Mouse (Mus musculus) myocyte (in vitro differentiated cells): ENCODE data around the gene Mdc1.

ENCODE experiments used
- CEBPB ChIP-seq: IDR thresholded peaks from 2 replicates; pipeline ENCODE4 v1.6.1; 2011; ENCODE audit warnings: mild to moderate bottlenecking, moderate library complexity; ENCODE audit not compliant: poor library complexity, insufficient read depth, severe bottlenecking
- E2F4 ChIP-seq: IDR thresholded peaks from one replicate; pipeline ENCODE4 v1.6.1; 2011; ENCODE audit warnings: mild to moderate bottlenecking, control low read depth, moderate library complexity; ENCODE audit not compliant: insufficient read depth
- MAX ChIP-seq: IDR thresholded peaks from one replicate; pipeline ENCODE4 v1.6.1; 2011; ENCODE audit warnings: low read depth, mild to moderate bottlenecking, control low read depth
- MYOD1 ChIP-seq, 3 experiments: IDR thresholded peaks; one replicate each; pipeline ENCODE4 v1.6.1; 2011; ENCODE audit warnings: control low read depth in 2 of 3, low read depth in 2 of 3, mild to moderate bottlenecking in 2 of 3, moderate library complexity in 1 of 3; ENCODE audit not compliant: insufficient read length in 2 of 3, control insufficient read depth in 1 of 3
- POLR2A ChIP-seq: IDR thresholded peaks from one replicate; pipeline ENCODE4 v1.6.1; 2011; ENCODE audit warnings: low read depth, mild to moderate bottlenecking, control low read depth, moderate library complexity; ENCODE audit not compliant: insufficient read length
- POLR2AphosphoS2 ChIP-seq: IDR thresholded peaks from one replicate; pipeline ENCODE4 v1.6.1; 2011; ENCODE audit warnings: low read depth, control low read depth; ENCODE audit not compliant: insufficient read length
- TCF12 ChIP-seq: IDR thresholded peaks from one replicate; pipeline ENCODE4 v1.6.1; 2011; ENCODE audit warnings: mild to moderate bottlenecking, control low read depth; ENCODE audit not compliant: poor library complexity, insufficient read depth, severe bottlenecking
- TCF3 ChIP-seq: IDR thresholded peaks from one replicate; pipeline ENCODE4 v1.6.1; 2011; ENCODE audit warnings: low read depth, control low read depth; ENCODE audit not compliant: insufficient read length
- USF1 ChIP-seq: IDR thresholded peaks from one replicate; pipeline ENCODE4 v1.6.1; 2011; ENCODE audit warnings: low read depth, mild to moderate bottlenecking, control low read depth, moderate library complexity

DNA sequence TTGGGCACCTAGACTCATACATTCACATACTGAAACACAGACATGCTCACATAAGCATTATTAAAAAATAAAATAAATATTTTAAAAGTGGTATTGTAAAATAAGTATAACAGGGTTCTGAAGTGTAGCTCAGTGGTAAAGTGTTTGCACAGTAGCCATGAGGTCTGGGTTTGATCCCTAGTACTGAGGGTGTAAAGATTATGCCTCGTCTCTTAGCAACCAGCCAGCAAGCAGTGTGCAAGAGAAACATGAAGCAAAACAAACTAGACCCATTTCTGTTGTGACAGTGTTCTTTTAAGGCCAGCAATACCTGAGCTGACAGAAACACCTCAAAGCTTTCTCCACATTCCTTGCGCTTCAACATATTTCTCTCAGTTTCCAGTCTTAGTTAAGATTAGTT, 40.4 kb upstream of the Mdc1 start:
- TF ChIP-seq POLR2A: no peak
- no peak for TF ChIP-seq MAX
- no peak for TF ChIP-seq E2F4
- TF ChIP-seq TCF12: no peak
- TF ChIP-seq CEBPB: no peak
- TF ChIP-seq TCF3: no peak
- no peak for TF ChIP-seq MYOD1 (IDR thresholded peaks at IDR 0.05; ENCODE audit: control insufficient read depth in 1 of 3, insufficient read length in 2 of 3, low read depth in 2 of 3)
- no peak for TF ChIP-seq USF1
- TF ChIP-seq POLR2AphosphoS2: no peak
